Mouse (Mus musculus) hindlimb bud, embryonic 11.5 days (tissue): ENCODE measurements at regions not wholly inside any gene's neighbourhood (a gene's known extent, or its start where the extent isn't known, plus 50 kb on each side); places are given as distances from the start of the nearest gene placed in this dataset.

ENCODE experiments used
- DNase-seq: peaks from one replicate; pipeline ENCODE4 v3.0.0-alpha.2; 2012; ENCODE audit warnings: low read depth, low spot score; ENCODE audit errors: extremely low spot score

DNA sequence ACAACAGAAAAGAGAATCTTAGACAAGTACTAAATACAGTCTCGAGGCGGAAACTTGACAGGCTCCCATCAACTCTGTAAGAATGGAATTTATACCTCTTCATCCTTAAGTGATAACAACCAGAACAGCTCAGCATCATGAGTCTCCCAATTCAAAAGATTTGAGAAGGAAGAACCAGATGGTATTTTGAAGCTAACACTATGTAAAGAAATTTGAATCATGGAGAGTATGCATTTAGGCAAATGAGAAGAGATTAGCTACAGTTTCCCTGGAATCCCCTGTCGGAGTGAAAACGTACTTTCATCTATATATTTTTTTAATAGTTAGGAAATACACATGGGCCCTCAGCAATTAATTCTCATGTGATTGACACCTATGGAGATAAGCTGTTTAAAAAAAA is 140.9 kb downstream of the Nrip1 start:
- no peak for DNase-seq

DNA sequence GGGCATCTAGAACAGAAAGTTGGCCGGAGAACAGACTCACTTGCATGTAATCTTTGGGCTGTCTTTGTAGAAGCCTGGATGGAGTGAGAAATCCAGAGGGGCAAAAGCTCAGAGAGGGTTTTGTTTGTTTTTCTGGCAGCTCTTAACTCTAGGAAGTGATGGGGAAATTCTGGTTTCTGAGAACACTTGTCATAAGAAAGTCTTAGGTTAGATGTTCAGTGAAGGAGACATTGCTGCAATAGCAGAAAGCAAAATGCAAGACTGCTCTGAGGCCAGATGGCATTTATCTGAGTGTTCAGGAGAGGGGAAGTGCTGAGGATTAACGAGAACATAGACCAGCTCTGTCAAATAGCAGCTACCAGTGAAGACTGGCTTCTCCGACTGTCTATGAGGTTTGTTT is 141.5 kb downstream of the Nrip1 start:
- DNase-seq = no peak

DNA sequence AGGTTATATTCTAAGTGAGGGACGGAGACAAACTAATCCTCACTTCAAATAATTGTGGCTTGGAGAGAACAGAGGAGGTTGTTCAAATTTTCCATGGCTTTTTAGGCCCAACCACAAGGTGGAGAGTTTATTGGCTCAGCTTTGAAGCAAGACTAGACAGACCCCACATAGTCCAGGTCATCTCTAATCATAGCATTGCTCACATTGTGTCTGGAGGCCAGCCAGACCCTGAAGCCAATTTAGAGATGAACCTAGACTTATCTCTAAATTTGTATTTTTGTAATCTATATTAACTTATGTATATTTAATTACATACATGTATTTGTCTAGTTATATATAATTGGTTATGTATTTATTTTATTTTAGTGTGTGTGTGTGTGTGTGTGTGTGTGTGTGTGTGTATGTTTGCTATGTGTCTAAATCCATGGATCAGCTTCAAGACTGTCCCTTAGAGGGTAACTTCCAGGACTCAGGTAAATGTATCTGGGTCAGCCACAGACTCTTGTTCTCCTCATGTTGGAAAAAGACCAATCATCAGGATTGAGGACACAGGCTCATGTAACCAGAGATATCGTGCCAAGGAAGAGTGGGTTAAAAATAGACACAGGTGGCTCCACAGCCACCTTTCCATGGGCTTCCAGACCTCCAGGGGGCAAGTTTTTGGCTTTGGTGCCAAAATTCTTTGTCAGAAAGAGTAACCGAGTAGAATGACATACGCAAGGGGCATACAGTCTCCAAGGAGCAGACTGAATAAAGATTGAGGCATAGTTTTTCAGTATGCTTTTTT is 142.9 kb downstream of the Nrip1 start:
- DNase-seq = no peak

DNA sequence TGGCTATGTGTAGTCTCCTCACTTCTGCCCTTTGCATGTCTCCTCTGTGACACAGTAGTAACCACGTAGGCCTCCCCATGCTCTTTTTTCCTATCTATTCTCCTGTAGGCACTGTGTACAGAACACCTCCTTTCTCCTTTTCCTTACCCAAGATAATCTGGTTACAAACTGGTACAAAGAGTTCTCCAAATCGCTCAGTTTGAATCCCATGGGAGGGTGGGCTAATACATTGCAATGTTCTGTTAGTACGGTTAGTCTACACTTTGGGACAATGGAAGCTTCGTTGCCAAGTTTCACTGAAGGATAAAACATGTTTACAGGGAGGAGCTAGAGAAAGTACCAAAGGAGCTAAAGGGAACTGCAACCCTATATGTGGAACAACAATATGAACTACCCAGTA is 145.2 kb downstream of the Nrip1 start:
- no peak for DNase-seq

DNA sequence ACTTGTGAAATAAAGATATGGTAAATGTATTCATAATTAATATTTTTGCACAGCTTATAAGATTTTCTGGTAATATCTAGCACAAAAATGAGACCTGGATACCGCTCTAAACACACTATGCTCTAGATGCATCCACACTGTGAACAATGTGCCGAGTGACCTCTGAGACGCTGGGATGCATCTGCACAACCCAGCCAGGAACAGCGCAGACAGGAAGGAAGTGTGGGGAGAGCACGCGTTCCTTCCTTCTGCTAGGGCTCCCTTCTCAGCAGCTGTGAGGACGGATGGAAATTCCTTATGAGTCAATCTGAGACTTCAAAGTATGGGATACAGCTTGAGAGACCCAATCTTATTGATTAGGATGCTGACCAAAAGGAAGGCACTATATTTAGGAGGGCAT is 147.2 kb downstream of the Nrip1 start:
- DNase-seq = no peak

DNA sequence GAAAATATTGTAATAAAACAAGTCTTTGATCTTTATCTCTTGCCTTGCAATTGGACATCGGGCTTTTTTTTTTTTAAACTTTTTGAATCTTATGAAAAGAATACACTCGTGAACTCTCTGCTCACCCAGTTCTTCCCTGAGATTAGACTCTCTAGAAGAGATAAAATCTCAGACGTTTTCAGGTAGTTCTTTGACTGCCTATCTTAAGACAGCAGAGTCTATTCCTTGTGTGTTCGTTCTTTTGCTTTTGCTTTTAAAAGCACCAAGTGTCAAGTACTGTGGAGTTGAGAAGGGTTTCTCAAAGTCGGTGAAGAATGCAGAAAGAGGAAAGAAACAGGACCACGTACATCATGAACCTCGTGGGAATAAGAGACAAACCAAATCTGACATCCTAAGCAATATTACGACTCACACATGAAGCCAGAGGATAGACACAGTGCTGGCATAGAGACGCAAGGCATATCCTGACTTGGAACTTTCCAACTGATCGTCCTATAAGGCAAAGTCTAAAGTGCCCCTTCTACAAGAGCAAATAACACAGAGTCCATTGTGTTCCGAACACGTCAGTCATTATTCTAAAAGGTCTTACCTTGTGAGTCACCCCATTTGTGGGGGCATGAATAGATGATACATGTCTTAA is 147.9 kb downstream of the Nrip1 start:
- no peak for DNase-seq

DNA sequence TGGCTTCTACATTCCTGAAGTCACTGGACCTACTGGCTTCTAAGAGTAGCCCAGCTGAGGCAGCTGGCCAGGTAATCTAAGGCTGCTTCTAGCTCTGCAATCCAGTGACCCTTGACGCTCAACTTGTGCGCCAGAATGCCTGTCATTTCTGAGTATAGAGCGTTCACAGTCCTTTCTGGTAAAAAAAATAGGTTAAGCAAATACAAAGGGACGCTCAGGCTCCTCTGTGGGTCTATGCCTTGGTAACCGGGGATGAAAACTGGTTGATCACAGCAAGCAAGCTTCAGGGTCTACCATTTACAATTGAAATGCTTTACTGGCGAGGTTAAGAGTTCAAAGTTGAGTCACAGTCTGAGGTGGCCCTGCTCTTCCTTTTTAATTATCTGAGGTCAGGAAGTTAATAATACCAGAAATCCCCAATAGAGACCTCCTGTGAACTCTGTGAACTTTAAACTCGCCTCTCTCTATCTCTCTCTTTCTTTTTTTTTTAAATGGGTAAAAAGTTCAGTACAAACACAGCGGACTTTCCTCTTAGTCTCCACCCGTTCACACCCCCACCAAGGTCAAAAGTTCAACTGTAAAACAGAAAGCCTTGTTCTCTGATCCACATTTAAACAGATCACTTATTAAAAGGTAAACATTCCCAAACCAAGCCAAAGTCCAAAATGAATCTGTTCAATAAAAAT is 148.6 kb downstream of the Nrip1 start:
- DNase-seq = no peak

DNA sequence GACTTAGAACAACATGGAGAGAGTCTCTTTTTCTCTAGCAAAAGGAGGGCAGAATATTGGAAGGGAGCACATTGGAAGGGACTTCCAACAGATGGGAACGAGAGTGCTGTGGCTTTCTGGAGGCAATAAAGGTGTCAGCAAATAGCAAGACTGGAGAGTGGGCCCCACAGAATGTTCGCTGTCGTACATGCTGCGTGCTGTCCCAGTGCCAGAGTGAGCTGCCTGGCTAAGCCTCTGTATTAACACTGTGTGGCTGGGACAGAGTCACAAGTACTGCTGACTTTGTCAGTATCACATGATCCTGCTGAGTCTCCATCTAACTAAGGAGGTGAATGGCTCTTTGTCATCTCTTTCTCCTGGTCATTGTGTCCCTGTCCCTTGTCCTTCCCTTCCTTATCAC is 149.9 kb downstream of the Nrip1 start:
- no peak for DNase-seq

DNA sequence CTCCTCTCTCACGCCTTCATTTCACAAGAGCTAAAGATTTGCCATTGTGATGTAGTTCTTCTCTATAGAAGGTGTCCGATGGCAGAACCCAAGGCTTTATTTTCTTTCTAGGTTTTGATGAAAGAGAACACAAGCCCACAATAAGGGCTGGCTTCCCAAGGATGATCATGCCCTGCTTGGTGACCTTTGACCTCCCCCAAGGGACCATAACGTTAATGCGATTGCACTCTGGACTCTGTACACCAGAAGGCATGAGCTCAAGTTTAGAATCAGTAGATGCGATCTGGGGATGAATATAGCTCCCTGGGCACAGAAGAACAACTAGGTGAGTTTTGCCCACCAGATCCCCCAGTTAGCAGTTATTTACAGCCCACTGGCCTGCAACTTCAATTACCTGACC is 150.7 kb downstream of the Nrip1 start:
- DNase-seq = no peak

DNA sequence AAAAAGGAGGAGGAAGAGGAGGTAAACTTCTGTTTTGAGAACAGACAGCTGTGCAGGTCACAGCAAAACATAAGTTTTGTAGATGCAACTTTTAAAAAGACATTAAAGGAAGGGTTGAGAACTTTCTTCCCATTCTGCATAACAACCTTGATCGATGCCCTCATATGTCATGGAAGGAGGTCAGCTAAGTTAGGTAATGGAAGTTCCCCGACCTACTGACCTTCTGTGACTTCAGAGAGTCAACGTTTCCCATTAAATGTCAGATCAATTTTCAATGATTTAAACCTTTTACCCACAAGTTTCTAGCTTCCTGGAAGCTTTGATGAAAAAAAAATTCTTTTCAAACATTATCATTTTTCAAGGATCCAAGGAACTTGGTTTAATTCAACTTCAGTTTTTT is 153.2 kb downstream of the Nrip1 start:
- no peak for DNase-seq

DNA sequence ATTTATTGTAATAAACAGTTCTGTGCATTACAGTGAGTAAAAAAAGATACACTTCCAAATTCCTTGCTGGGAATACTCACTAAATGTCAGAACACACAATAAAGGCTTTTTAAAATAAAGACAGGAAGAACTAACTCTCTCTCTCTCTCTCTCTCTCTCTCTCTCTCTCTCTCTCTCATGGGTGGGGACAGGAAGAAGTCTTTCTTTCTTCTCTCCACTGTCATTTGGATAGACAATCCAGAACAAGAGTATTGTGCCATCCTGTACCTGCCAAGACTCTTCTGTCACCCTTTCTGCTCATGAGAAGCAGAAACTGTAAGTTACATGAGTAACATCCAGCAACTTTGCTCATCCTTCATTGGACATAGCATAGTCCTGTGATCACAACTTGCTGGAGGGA is 154.4 kb downstream of the Nrip1 start:
- DNase-seq = no peak

DNA sequence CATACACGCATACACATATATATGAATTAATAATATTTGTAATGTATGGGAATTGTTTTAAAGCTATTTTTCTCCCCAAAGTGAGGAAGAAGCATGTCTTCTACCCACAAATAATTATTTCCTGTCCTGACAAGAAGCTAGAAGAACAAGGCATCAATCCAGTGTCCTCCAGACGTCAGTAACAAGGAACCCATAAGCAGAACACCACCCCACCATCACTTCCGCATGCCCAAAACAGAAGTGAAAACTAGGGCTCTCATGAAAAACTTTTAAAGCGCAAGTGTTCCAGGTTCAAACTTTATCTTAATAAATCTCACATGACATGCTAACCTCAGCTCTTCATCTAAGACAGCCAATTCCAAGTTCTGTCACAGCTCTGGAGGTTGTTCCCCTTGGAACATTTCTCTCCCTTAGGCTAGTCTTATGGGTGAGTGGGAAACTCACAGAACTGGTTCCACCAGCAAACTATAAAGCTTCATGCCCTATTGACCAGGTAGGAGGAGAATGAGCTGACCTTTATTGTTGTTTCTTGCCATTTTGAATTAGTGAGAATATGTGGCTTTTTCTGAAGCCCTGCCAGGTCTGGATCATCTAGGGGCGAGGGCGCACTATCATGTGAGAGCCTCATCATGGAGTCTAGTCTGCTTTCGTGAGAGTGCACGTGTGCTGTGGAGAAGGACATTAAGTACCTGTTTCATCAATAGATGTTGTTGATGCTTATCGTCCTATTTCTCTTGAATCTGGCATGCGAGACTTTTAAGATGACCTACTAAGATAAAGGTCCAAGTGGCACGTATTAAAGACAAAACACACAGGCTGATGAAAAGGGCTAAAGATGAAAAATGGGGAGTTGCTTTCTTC is 155.1 kb downstream of the Nrip1 start:
- no peak for DNase-seq

DNA sequence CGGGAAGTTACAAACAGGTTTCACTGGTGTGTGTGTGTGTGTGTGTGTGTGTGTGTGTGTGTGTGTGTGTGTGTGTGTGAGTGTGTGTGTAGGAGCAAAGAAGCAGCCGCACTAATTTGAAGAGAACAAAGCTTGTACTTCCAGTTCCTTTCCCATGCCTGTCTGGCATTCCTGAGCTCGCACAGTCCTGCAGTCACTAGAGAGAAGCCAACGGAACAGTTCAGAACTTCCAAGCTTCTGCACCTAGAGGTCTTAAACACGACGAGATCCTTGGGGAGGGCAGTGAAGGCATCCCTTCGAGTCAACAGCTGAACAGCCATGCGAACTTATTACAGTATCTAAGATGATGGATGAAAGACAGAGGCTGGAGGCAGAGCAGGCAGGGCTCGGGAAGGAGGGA is 157.4 kb downstream of the Nrip1 start:
- no peak for DNase-seq

DNA sequence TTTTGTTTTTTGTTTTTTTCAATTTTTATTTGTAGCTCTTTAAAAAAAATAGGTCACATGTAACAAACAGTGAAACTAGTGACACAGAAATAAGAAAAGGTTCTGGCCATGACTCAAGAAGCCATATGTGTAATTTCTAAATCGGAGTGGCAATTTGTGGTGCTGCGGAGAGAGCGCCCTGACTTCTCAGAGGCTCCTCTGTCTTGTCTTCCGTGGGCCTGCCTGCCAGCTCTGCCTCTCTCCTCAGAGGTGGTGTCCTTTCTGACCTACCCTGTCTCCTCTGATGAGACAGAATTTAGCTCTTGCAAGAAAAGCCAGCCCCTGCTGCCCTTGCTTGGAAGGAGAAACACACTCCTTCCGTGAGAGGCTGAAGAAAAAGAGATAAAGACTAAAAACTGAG is 158.1 kb downstream of the Nrip1 start:
- no peak for DNase-seq

DNA sequence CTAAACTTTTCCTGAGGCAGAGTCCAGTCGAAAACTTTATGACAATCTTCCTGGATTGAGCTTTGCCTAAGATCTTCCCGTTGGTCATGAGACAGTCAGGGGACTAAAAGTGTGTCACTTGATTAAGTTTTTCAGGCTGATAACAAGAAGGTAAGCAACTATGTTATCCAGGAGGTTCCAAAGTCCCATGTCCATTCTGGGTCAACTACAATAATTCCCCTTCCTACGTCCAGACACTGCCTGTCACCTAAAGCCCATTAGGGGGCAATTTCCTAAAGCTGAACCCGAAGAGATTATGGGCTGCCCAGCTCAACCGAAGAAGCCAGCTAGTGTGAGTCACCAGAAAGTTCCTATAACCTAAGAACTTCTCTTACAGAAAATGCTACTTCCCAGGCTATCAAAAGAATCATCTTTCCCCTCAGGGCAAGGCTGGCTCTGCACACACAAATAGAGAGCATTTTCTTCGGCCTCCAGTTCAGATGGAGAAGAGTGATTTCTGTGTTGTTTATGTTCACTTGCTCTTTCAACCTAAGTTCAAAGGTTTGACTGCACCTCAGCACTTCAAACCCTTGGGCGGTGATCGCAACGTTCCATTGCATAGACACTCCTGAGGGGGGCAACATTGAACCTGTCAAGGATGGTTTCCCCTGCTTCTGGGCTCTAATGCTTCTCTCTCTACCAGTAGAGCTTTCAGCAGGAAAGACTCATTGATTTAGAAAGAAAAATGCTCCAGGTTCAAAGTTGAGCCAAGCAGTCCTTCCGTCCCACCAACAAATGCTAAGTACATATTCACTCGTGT is 171.7 kb downstream of the Nrip1 start:
- no peak for DNase-seq

DNA sequence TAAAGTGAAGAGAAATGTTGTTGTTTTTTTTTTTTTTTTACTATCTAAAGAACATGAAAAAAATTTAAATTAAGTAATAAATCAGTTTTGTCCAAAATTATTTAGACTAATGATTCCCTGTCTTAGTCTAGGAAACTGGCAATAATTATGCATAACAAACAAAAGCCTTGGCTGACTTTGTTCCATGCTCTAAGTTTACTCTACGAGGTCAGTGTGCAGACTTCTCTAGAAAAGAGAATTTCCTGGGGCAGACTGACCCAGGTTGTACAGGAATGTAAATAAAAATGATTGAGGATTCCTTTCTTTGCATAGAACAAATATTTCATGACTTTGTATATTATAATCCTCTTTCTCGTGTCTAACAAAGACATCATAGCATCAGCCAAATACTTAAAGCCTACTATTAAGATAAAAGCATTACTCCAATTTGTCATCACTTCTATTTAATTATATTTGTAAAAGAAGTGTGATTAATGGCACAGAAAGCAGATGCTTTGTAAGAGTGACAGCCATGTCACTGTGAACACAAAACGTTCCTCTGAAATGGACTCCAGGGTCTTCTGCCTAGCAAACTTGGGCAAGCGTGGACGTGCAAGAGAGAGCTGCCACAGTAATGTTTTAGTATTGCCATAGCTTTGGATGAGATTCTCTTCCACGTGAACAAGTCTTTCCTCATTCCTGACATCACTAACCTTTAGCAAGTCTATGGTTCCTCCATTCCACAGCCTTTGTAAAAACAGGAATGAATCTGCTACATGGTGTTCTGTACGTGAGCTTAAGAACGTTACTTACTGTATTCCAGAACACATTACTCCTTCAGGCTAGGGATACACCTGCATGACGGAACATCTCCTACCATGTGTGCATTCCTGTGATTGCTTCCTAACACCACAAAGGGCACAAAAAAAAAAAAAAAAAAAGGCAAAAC is 172.6 kb downstream of the Nrip1 start:
- no peak for DNase-seq

DNA sequence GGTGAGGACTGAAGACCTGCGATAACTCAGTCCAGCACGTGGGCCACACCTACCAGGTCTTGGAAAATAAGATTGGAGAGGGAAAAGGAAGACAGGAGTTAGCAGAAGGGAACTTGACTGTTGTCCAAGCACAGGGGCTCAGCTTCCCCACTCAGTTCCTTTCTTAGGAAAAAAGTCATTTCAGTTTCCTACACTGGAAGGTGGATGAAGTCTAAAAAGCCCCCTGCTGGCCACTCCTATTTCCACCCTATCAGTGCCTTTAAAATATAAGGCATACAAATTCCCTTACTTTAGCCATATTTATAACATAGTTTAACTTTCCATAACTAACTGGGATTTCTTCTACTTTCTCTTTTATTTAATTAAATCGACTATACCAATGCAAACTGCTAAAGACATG is 173.4 kb downstream of the Nrip1 start:
- no peak for DNase-seq

DNA sequence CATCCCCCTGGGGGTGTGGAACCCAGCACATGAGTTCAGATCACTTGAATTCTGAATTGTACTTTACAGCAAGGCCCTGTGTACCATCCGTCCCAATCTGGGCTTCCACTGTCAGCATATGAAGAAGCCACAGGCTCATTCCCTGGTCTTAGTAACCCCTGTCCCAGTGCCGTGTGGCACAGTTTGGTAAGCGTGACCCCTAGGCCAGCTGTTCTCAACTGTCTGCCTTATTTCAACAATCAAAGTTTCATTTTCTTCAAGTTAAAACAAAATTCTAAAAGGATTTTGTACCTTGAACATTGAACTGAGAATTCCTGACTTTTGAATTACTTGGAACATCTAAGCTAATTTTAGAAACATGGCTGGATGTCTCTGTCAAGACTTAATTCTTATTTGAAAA is 174.6 kb downstream of the Nrip1 start:
- no peak for DNase-seq

DNA sequence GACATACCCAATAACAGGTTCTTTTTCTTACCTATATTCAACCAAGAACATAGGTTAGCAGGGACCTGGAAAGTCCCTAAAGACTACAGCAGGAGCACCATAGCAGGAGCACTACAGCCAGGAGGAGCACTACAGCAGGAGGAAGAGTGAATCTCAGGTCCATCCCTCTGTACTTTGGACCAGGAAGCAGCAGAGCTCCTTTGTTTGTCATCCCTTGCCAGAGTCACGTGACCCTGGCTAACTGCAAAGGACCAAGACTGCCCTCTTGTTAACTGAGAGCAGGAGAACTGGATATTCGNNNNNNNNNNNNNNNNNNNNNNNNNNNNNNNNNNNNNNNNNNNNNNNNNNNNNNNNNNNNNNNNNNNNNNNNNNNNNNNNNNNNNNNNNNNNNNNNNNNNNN is 172.2 kb upstream of the Samsn1 start:
- DNase-seq = no peak

DNA sequence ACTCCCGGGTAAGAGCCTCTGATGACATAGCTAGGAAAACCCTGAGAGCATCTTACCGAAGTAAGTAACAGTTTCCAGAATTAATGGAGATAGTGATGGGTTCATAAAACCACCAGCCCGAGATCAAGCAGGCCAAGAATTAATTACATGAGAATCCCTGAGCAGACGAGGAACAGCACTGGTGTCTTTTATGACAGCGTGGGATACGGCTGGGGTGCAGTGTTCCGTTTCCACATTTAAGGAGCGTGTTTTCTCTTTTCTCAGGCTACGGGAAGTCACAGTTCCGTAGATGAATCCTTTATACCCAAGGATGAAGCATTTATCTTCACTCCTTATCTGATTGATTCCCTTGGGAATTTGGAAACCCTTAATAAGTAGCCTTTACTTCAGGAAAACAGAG is 169.1 kb upstream of the Samsn1 start:
- DNase-seq = no peak
